Mouse (Mus musculus) ES-Bruce4 (cell line): ENCODE results near the gene Zfp422. TPM values are rescaled to one million over a fixed set of nuclear protein-coding genes. Genes with fewer than 3 reads are reported as not detected.

ENCODE experiments used
- H3K27ac ChIP-seq: 2 replicates; pipeline ENCODE4 v1.5.1; 2012; ENCODE audit warnings: low read length, inconsistent platforms; ENCODE audit not compliant: insufficient read depth
- H3K27me3 ChIP-seq: 2 replicates; pipeline ENCODE4 v1.6.1; 2012; ENCODE audit warnings: mild to moderate bottlenecking, low read length, inconsistent platforms; ENCODE audit not compliant: control insufficient read depth, poor library complexity, insufficient read depth, severe bottlenecking
- H3K36me3 ChIP-seq: 2 replicates; pipeline ENCODE4 v1.6.1; 2012; ENCODE audit warnings: inconsistent platforms, mild to moderate bottlenecking, low read length, moderate library complexity; ENCODE audit not compliant: control insufficient read depth, poor library complexity, insufficient read depth, severe bottlenecking
- H3K4me1 ChIP-seq: one replicate; pipeline ENCODE4 v1.8.1; 2011; ENCODE audit warnings: low read length; ENCODE audit not compliant: control insufficient read depth, insufficient read depth
- H3K4me3 ChIP-seq: 2 replicates; pipeline ENCODE4 v1.5.1; 2011; ENCODE audit warnings: low read depth, mild to moderate bottlenecking, low read length
- H3K9ac ChIP-seq: 2 replicates; pipeline ENCODE4 v1.6.1; 2012; ENCODE audit warnings: low read depth, mild to moderate bottlenecking, inconsistent platforms; ENCODE audit not compliant: poor library complexity, severe bottlenecking
- H3K9me3 ChIP-seq: replicated peaks from 2 replicates; pipeline ENCODE4 v1.6.1; 2012; ENCODE audit warnings: mild to moderate bottlenecking, low read length, inconsistent platforms; ENCODE audit not compliant: control insufficient read depth, poor library complexity, insufficient read depth, severe bottlenecking
- CTCF ChIP-seq: IDR thresholded peaks from one replicate; pipeline ENCODE4 v1.8.1; 2011; ENCODE audit warnings: low read depth, low read length
- EP300 ChIP-seq: IDR thresholded peaks from 2 replicates; pipeline ENCODE4 v1.6.1; 2011; ENCODE audit warnings: low read depth, low read length; ENCODE audit not compliant: insufficient read depth
- POLR2A ChIP-seq: IDR thresholded peaks from one replicate; pipeline ENCODE4 v1.8.1; 2011; ENCODE audit warnings: low read length; ENCODE audit not compliant: insufficient read depth
- polyA plus RNA-seq: library from polyadenylated mRNA; stranded (reverse); fragments of >200 nt; gene quantifications from 2 replicates; pipeline ENCODE4 v1.2.4, GENCODE M21; 2011; ENCODE audit warnings: low read depth; ENCODE audit not compliant: missing spikeins, insufficient read depth, insufficient read length

The Zfp422 gene
- polyA plus RNA-seq, 1 experiment: 15.0 TPM

DNA sequence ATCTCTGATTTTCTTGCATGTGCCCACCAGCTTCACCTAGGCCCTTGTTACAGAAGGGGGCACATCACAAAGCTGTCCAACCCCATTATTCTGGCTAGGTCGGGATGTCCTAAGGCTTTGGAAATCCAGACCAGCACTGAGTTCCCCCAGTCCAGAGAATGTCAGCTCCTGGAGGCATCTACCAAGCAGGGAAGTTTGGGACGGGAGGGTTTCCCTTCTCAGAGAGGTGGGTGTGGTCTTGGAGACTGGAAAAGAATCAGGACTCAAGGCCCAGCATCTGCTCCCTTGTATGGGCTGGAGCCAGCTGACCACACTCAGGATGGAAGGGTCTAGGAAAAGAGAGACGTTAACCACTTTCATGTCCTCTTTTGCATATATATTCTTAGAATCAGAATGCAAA lies 24.4 kb upstream of the Zfp422 start:
- Histone ChIP-seq H3K9ac (no peak overlapping the region), H3K27me3 (no peaks in the 10 kb centered on the region), H3K9me3 (no peaks in the 10 kb centered on the region), H3K27ac (no peak overlapping the region), H3K4me3 (no peak overlapping the region), H3K4me1 (no peaks in the 10 kb centered on the region), H3K36me3 (no peaks in the 10 kb centered on the region)
- no peak for TF ChIP-seq POLR2A
- no peak for TF ChIP-seq EP300
- no peak for TF ChIP-seq CTCF

DNA sequence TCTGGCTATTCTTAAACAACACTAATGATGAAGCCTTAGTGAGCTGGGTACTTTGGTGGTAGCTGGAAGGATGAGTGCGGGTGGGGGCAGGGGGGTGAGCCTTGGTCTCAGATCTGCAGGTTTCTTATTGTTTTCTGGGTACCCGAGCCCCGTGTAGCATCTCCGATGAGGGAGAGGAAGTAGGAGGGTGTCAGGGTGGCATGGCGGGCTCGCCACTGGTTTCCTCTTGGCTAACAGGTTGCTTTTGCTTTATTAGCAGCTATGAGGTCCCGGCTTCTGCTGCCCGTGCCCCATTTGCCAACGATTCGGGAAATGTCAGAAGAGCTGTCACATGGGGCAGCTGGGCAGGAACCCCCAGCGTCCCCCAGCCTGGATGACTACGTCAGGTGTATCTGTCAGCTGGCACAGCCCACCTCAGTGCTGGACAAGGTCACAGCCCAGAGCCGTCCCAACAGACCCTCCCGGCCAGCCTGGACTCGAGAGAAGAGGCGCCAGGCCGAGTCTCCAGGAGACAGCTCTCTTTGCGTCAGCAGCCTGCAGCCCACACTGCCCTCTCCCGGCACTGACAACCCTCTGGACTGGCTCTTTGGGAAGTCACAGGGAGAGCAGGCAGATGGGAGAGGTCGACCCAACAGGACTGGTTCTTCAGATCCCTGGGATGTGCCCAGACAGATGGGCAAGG lies 22.8 kb upstream of the Zfp422 start:
- H3K27me3 ChIP-seq: no peaks in the 10 kb centered on the region
- H3K4me1 ChIP-seq: no peaks in the 10 kb centered on the region
- H3K9me3 ChIP-seq: no peaks in the 10 kb centered on the region
- H3K36me3 ChIP-seq: no peaks in the 10 kb centered on the region
- no peak overlapping the region for H3K9ac ChIP-seq
- H3K27ac ChIP-seq: no peak overlapping the region
- no peak overlapping the region for H3K4me3 ChIP-seq
- no peak for TF ChIP-seq POLR2A
- no peak for TF ChIP-seq EP300
- no peak for TF ChIP-seq CTCF

DNA sequence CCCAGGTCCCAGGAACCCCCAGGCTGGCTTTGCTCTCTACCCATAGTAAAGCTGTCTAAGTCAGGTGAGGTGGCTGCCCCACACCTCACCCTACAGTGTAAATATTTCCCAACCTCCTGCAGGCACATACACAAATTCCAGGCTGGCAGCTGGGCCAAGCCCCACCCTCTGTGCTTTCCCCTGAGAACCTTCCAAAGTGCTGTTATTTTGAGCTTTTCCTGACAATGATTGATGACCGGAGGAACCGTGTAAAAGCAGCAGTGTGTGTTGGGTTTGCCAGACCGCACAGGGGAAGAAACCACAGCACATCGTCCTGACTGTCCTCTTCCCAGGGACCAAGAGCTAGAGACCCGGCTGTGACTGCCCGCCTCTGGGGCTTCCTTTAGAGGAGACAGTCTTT lies 21.6 kb upstream of the Zfp422 start, which contains the start of gene Depp1:
Gene Depp1 (plus strand): TSS at position 204 of the 400 bp plus-strand sequence.
- H3K9me3 ChIP-seq: no peaks in the 10 kb centered on the region
- TF ChIP-seq CTCF: no peak
- TF ChIP-seq POLR2A: no peak
- TF ChIP-seq EP300: no peak
- H3K4me1 ChIP-seq: no peaks in the 10 kb centered on the region
- no peak within 1 kb of the TSS for H3K27ac ChIP-seq
- H3K36me3 ChIP-seq: no peaks in the 10 kb centered on the region
- H3K4me3 ChIP-seq: no peak within 1 kb of the TSS
- no peak within 1 kb of the TSS for H3K9ac ChIP-seq
- H3K27me3 ChIP-seq: no peaks in the 10 kb centered on the region

DNA sequence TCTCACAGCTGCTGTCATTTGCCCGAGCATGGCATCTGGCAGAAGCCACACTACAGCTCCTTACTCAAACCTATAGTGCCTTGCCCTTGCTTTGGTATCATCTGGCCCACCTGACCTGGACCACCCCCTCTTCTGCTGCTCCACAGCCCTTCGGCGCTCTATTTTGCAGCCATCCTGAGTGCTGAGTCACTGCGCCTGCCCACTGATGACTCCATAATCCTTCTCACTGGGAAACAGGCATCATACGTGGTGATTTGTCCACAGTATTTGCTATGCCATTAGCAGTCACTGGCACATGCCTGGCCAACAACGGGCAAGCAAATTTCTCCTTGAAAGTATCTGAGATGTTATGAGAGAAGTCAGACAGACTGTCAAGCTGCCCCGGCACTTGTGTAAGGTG lies 21.0 kb upstream of the Zfp422 start:
- TF ChIP-seq CTCF (no peak), POLR2A (no peak), EP300 (no peak)
- Histone ChIP-seq H3K27ac (no peak overlapping the region), H3K36me3 (no peaks in the 10 kb centered on the region), H3K4me1 (no peaks in the 10 kb centered on the region), H3K9ac (no peak overlapping the region), H3K9me3 (no peaks in the 10 kb centered on the region), H3K4me3 (no peak overlapping the region), H3K27me3 (no peaks in the 10 kb centered on the region)

DNA sequence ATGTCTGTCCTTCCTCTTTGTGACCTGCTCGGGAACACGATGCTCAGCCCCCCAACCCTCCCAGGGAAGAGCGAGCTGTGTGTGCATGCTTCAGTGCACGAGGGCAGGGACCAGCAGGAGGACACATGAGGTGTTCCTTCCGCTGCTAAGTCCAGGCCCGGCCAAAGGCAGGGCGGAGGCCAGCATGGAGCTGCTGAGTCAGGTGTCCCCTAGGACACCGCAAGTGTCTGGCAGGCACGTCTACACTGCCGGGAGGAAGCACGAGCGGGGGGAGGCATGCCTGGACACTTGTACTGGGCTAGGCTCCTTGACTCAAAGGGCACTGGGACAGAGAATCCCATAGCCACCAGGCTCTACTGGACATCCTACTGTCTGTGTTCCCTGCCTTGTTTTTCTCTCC lies 19.0 kb upstream of the Zfp422 start:
- Histone ChIP-seq H3K27me3 (no peaks in the 10 kb centered on the region), H3K4me3 (no peak overlapping the region), H3K36me3 (no peaks in the 10 kb centered on the region), H3K9me3 (no peaks in the 10 kb centered on the region), H3K4me1 (no peaks in the 10 kb centered on the region), H3K9ac (no peak overlapping the region), H3K27ac (no peak overlapping the region)
- TF ChIP-seq EP300 (no peak), POLR2A (no peak), CTCF (no peak)

DNA sequence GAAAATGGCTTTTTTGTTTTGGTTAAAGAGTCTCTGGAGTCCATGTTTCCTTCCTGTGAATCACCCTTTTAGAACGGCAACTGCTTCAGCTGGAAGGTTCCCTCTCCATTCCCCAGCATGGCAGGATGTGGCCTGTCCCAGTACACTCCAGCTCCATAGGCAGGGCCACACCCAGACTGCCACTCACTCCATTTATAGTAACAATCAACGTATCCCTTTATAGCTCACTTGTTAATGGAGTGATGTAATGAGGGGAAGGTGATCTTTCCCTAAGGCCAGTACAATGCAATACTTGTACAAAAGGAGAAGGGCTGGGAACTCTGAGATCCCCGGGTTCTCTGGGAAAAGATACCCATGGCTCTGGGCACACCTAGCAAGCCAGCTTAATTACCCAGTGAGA lies 15.5 kb upstream of the Zfp422 start:
- H3K4me3 ChIP-seq: no peak overlapping the region
- TF ChIP-seq EP300 (no peak), POLR2A (no peak), CTCF (no peak)
- no peak overlapping the region for H3K9ac ChIP-seq
- no peaks in the 10 kb centered on the region for H3K27me3 ChIP-seq
- H3K4me1 ChIP-seq: no peaks in the 10 kb centered on the region
- H3K27ac ChIP-seq: no peak overlapping the region
- no peaks in the 10 kb centered on the region for H3K9me3 ChIP-seq
- H3K36me3 ChIP-seq: no peaks in the 10 kb centered on the region
